Mouse (Mus musculus): ENCODE results near the gene Gm45808. TPM values are rescaled to one million over a fixed set of nuclear protein-coding genes. Genes with fewer than 3 reads are reported as not detected.
A peak's percentile ranks its signal among the peaks of the same experiment; 100 is the strongest.

The Gm45808 gene
- total RNA-seq, 4 experiments from 2014 or later, result 38.9 to 41.2 (median 40.2) TPM

- no peak for DNase-seq
Measured at GRCm38 (mm10) chr7:45447325-45447990, 39.2 kb downstream of the Gm45808 start.

GRCm38 (mm10) chr7:45446589-45446988 is 40.0 kb downstream of the Gm45808 start:
- no peak for DNase-seq

- DNase-seq, result no peak
Measured at GRCm38 (mm10) chr7:45443526-45444420, 42.8 kb downstream of the Gm45808 start.

GRCm38 (mm10) chr7:45437521-45438276 is 48.9 kb downstream of the Gm45808 start, which contains the start of gene Ruvbl2:
Gene Ruvbl2 (minus strand): TSS chr7:45438096.
- no peak for DNase-seq

GRCm38 (mm10) chr7:45437046-45437445 is 49.6 kb downstream of the Gm45808 start:
- DNase-seq, result no peak

- DNase-seq, result no peak
Measured at GRCm38 (mm10) chr7:45436444-45436843, 50.2 kb downstream of the Gm45808 start.

GRCm38 (mm10) chr7:45435038-45435437 is 51.6 kb downstream of the Gm45808 start:
- DNase-seq, result no peak

- DNase-seq, result peak; percentile 100
Measured at GRCm38 (mm10) chr7:45434203-45435015, 52.2 kb downstream of the Gm45808 start, which contains the start of gene Gys1. Gene Gys1 (plus strand): TSS chr7:45434844.

GRCm38 (mm10) chr7:45433835-45434202 is 52.8 kb downstream of the Gm45808 start:
- no peak for DNase-seq

GRCm38 (mm10) chr7:45426556-45426955 is 60.1 kb downstream of the Gm45808 start:
- no peak for DNase-seq

- no peak for DNase-seq
Measured at GRCm38 (mm10) chr7:45421194-45421593, 65.4 kb downstream of the Gm45808 start.

GRCm38 (mm10) chr7:45420615-45420919 is 66.0 kb downstream of the Gm45808 start, which contains the start of gene Lhb:
Gene Lhb (plus strand): TSS chr7:45420820.
- DNase-seq, result no peak

- no peak for DNase-seq
Measured at GRCm38 (mm10) chr7:45419859-45420614, 66.6 kb downstream of the Gm45808 start.

GRCm38 (mm10) chr7:45417962-45418492 is 68.6 kb downstream of the Gm45808 start:
- DNase-seq, result no peak

Small RNA genes within 50 kb of the gene (microRNA-seq; reads per million reads assigned to microRNA genes)
- 0 reads per million in 2 experiments for gene Gm22133

Other genes starting within 250 kb of the Gm45808 start
- gene Cd37, start 247.7 kb downstream of the Gm45808 start, total RNA-seq (2022), result 10 to 100 TPM in 1 of 4 experiments, 1 to 10 TPM in 3; 4.9 to 11.2 (median 7.0) TPM
- under 1 TPM in 1 of 4 experiments, not detected in 3; 0.37 TPM for gene Slc6a16, start 245.7 kb downstream of the Gm45808 start, total RNA-seq (2022)
- gene Slc6a21, start 209.3 kb downstream of the Gm45808 start, total RNA-seq (2022), result under 1 TPM in 1 of 4 experiments, not detected in 3; 0.26 TPM
- 10 to 100 TPM in 2 of 4 experiments, 1 to 10 TPM in 2; 5.8 to 19.1 (median 10.4) TPM for gene Trpm4, start 153.0 kb downstream of the Gm45808 start, total RNA-seq (2022)
- under 1 TPM; 0.09 to 0.31 (median 0.26) TPM for gene Hrc, start 151.5 kb downstream of the Gm45808 start, total RNA-seq (2022)
- 1 to 10 TPM; 2.8 to 7.2 (median 4.7) TPM for gene Ppfia3, start 119.8 kb downstream of the Gm45808 start, total RNA-seq (2022)
- gene Lin7b, start 116.2 kb downstream of the Gm45808 start, total RNA-seq (2022), result 10 to 100 TPM in 2 of 4 experiments, 1 to 10 TPM in 2; 1.8 to 14.1 (median 7.6) TPM
- gene Snrnp70, start 91.1 kb downstream of the Gm45808 start, total RNA-seq (2022), result 100 to 1,000 TPM; 232 to 563 (median 376) TPM
- gene Kcna7, start 81.2 kb downstream of the Gm45808 start, total RNA-seq (2022), result not detected
- under 1 TPM in 3 of 4 experiments, not detected in 1; 0.13 to 0.22 (median 0.20) TPM for gene Ntf5, start 73.1 kb downstream of the Gm45808 start, total RNA-seq (2022)
- not detected for gene Lhb, start 66.0 kb downstream of the Gm45808 start, total RNA-seq (2022)
- 10 to 100 TPM; 28.5 to 33.9 (median 29.8) TPM for gene Gys1, start 52.0 kb downstream of the Gm45808 start, total RNA-seq (2022)
- gene Ruvbl2, start 48.7 kb downstream of the Gm45808 start, total RNA-seq (2022), result 10 to 100 TPM; 36.8 to 43.8 (median 38.8) TPM
- 1,000 to 10,000 TPM; 1,223 to 1,354 (median 1,306) TPM for gene Ftl1, start 26.9 kb downstream of the Gm45808 start, total RNA-seq (2022)
- 100 to 1,000 TPM in 1 of 4 experiments, 10 to 100 TPM in 3; 71.7 to 105 (median 89.1) TPM for gene Bax, start 19.9 kb downstream of the Gm45808 start, total RNA-seq (2022)
- gene Tulp2, start 4.9 kb downstream of the Gm45808 start, total RNA-seq (2022), result 1 to 10 TPM in 2 of 4 experiments, under 1 TPM in 2; 0.20 to 2.5 (median 0.94) TPM
- 10 to 100 TPM; 65.1 to 80.0 (median 69.2) TPM for gene Dhdh, start 2.0 kb upstream of the Gm45808 start, total RNA-seq (2022)
- 100 to 1,000 TPM; 291 to 305 (median 294) TPM for gene Nucb1, start 23.6 kb upstream of the Gm45808 start, total RNA-seq (2022)
- gene Ppp1r15a, start 39.5 kb upstream of the Gm45808 start, total RNA-seq (2022), result 10 to 100 TPM; 29.2 to 62.8 (median 45.0) TPM
- gene Plekha4, start 39.5 kb upstream of the Gm45808 start, total RNA-seq (2022), result 1 to 10 TPM; 3.1 to 6.9 (median 4.3) TPM
- 1 to 10 TPM in 2 of 4 experiments, under 1 TPM in 1, not detected in 1; 0.99 to 2.6 (median 2.1) TPM for gene Hsd17b14, start 68.1 kb upstream of the Gm45808 start, total RNA-seq (2022)
- gene Bcat2, start 83.3 kb upstream of the Gm45808 start, total RNA-seq (2022), result 100 to 1,000 TPM; 191 to 306 (median 245) TPM
- gene Fgf21, start 128.7 kb upstream of the Gm45808 start, total RNA-seq (2022), result not detected
- gene Fut1, start 130.5 kb upstream of the Gm45808 start, total RNA-seq (2022), result not detected
- gene Izumo1, start 135.0 kb upstream of the Gm45808 start, total RNA-seq (2022), result under 1 TPM; 0.14 to 0.68 (median 0.38) TPM
- 10 to 100 TPM; 15.5 to 30.2 (median 21.4) TPM for gene Rasip1, start 140.7 kb upstream of the Gm45808 start, total RNA-seq (2022)
- gene Mamstr, start 153.2 kb upstream of the Gm45808 start, total RNA-seq (2022), result 10 to 100 TPM in 1 of 4 experiments, 1 to 10 TPM in 3; 2.4 to 14.9 (median 3.6) TPM
- gene Fut2, start 179.6 kb upstream of the Gm45808 start, total RNA-seq (2022), result under 1 TPM in 2 of 4 experiments, not detected in 2; 0.11 to 0.18 TPM
- gene Ntn5, start 197.2 kb upstream of the Gm45808 start, total RNA-seq (2022), result under 1 TPM in 3 of 4 experiments, not detected in 1; 0.21 to 0.68 (median 0.32) TPM
- gene Sec1, start 207.6 kb upstream of the Gm45808 start, total RNA-seq (2022), result under 1 TPM; 0.15 to 0.59 (median 0.30) TPM
- 10 to 100 TPM; 11.5 to 28.2 (median 18.9) TPM for gene Car11, start 213.0 kb upstream of the Gm45808 start, total RNA-seq (2022)
- 100 to 1,000 TPM; 254 to 411 (median 333) TPM for gene Dbp, start 218.3 kb upstream of the Gm45808 start, total RNA-seq (2022)
- 1,000 to 10,000 TPM; 1,011 to 1,224 (median 1,104) TPM for gene Rpl18, start 228.6 kb upstream of the Gm45808 start, total RNA-seq (2022)
- gene Sphk2, start 231.2 kb upstream of the Gm45808 start, total RNA-seq (2022), result 10 to 100 TPM; 36.9 to 40.2 (median 39.3) TPM
- gene Fam83e, start 234.4 kb upstream of the Gm45808 start, total RNA-seq (2022), result 1 to 10 TPM in 1 of 4 experiments, under 1 TPM in 3; 0.29 to 2.1 (median 0.66) TPM
- not detected for gene Spaca4, start 239.0 kb upstream of the Gm45808 start, total RNA-seq (2022)